19 mouse cellular contexts compared by ENCODE assay signal in the genomic region with DNA sequence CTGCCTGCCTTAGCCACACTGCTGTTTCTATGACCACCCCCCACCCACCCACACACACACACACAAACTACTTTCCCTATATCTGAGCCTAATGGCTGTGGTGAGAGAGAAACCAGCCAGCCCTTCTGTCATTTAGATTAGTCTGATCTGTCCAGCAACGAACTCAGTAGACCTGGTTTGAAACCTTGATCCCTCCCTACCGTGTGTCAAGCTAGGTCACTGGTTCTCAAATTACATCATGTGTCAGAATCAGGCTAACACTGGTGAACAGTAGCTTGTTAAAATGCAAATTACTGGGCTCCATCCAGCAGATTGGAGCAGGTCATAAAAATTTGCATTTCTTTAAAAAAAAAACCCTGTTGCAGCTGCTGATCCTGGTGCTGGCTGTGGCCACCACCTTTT. TPM values are rescaled to one million over a fixed set of nuclear protein-coding genes. Genes with fewer than 3 reads are reported as not detected.
DNase-seq lines count a peak whose midpoint lies in the region; ATAC-seq lines count a peak whose summit lies in the region.
"Had no signal": no experiment of that assay in that cellular context is flagged by ENCODE, and none has a peak within 500 bp of the region (broad histone marks: within the 10 kb centered on the region; RNA-seq: fewer than 3 reads in every experiment).

No protein-coding gene starts in this region.

- peak; percentile 9 for DNase-seq in embryonic facial prominence, embryonic 11.5 days (ENCODE audit: low spot score)
- DNase-seq in embryonic facial prominence, embryonic 10.5 days (ENCODE audit: low spot score): no peak
- peak; percentile 25 for DNase-seq in limb, embryonic 11.5 days (ENCODE audit: low spot score)
- no peak for DNase-seq in limb, embryonic 10.5 days (ENCODE audit: low spot score)
- DNase-seq in ZHBTc4 (ENCODE audit: low read depth, low spot score): peak; percentile 89
- peak; percentile 22 for DNase-seq in hindlimb bud, embryonic 11.5 days (ENCODE audit: extremely low spot score, low read depth, low spot score)
- no peak for DNase-seq in layer of hippocampus, postnatal 36 days
- DNase-seq in layer of hippocampus, postnatal 10 days (ENCODE audit: low spot score in 2 of 2): no peak
- DNase-seq: adrenal gland, postnatal 36 days; cerebellum, postnatal 25 days; lung, embryonic 14.5 days; thymus, postnatal 36 days had no signal

- ATAC-seq in embryonic facial prominence, embryonic 11.5 days (replicated peaks; ENCODE audit: insufficient number of reproducible peaks, low FRiP score, low TSS enrichment, low read depth): no peak
- no peak for ATAC-seq in limb, embryonic 11.5 days (ENCODE audit: insufficient number of reproducible peaks, low FRiP score, low TSS enrichment, low read depth)

- WGBS in embryonic facial prominence, embryonic 11.5 days: 3% methylated on average over 2 of the region's 2 CpGs
- WGBS in embryonic facial prominence, embryonic 10.5 days: 8% methylated on average over 2 of the region's 2 CpGs
- 1% methylated on average over 2 of the region's 2 CpGs for WGBS in limb, embryonic 11.5 days
- 2% methylated on average over 2 of the region's 2 CpGs for WGBS in limb, embryonic 10.5 days

- no peak overlapping the region for H3K9ac ChIP-seq in embryonic facial prominence, embryonic 11.5 days (replicated peaks; ENCODE audit: low read length)
- H3K9ac ChIP-seq in limb, embryonic 11.5 days (ENCODE audit: low read length): no peak overlapping the region
- H3K9ac ChIP-seq: heart, embryonic 13.5 days; hindbrain, embryonic 14.5 days; lung, embryonic 14.5 days had no signal

- H3K4me1 ChIP-seq in embryonic facial prominence, embryonic 11.5 days (ENCODE audit: control insufficient read depth, insufficient read depth, low read length): no peaks in the 10 kb centered on the region
- peaks cover 22% of the 10 kb centered on the region for H3K4me1 ChIP-seq in embryonic facial prominence, embryonic 10.5 days
- no peaks in the 10 kb centered on the region for H3K4me1 ChIP-seq in limb, embryonic 11.5 days (ENCODE audit: control insufficient read depth, insufficient read depth, low read length)
- H3K4me1 ChIP-seq in limb, embryonic 10.5 days: peaks cover 20% of the 10 kb centered on the region
- H3K4me1 ChIP-seq: heart, embryonic 13.5 days had no signal

- no peak overlapping the region for H3K4me3 ChIP-seq in embryonic facial prominence, embryonic 11.5 days (ENCODE audit: low read depth, low read length)
- H3K4me3 ChIP-seq in embryonic facial prominence, embryonic 10.5 days: no peak overlapping the region
- no peak overlapping the region for H3K4me3 ChIP-seq in limb, embryonic 11.5 days (ENCODE audit: low read depth, low read length)
- no peak overlapping the region for H3K4me3 ChIP-seq in limb, embryonic 10.5 days
- H3K4me3 ChIP-seq: heart, embryonic 13.5 days had no signal

- H3K27ac ChIP-seq in embryonic facial prominence, embryonic 11.5 days (replicated peaks; ENCODE audit: low read depth, low read length): no peak overlapping the region
- H3K27ac ChIP-seq in embryonic facial prominence, embryonic 10.5 days (replicated peaks): no peak overlapping the region
- H3K27ac ChIP-seq in limb, embryonic 11.5 days (replicated peaks; ENCODE audit: low read depth, low read length): no peak overlapping the region
- no peak overlapping the region for H3K27ac ChIP-seq in limb, embryonic 10.5 days
- H3K27ac ChIP-seq: heart, embryonic 13.5 days; hindbrain, embryonic 14.5 days; stomach, postnatal 0 days had no signal

- no peaks in the 10 kb centered on the region for H3K9me3 ChIP-seq in embryonic facial prominence, embryonic 11.5 days (replicated peaks; ENCODE audit: control insufficient read depth, low read length)
- no peaks in the 10 kb centered on the region for H3K9me3 ChIP-seq in embryonic facial prominence, embryonic 10.5 days
- no peaks in the 10 kb centered on the region for H3K9me3 ChIP-seq in limb, embryonic 11.5 days (ENCODE audit: control insufficient read depth, low read length)
- H3K9me3 ChIP-seq in limb, embryonic 10.5 days (replicated peaks): no peaks in the 10 kb centered on the region
- H3K9me3 ChIP-seq: G1E; heart, embryonic 13.5 days had no signal

- H3K4me2 ChIP-seq in embryonic facial prominence, embryonic 11.5 days (ENCODE audit: low read depth, low read length): no peak overlapping the region
- no peak overlapping the region for H3K4me2 ChIP-seq in limb, embryonic 11.5 days (ENCODE audit: low read depth, severe bottlenecking)
- H3K4me2 ChIP-seq: heart, embryonic 13.5 days; hindbrain, embryonic 14.5 days; lung, embryonic 14.5 days had no signal

- H3K36me3 ChIP-seq in embryonic facial prominence, embryonic 11.5 days (replicated peaks; ENCODE audit: control insufficient read depth, insufficient read depth, low read depth, low read length): no peaks in the 10 kb centered on the region
- H3K36me3 ChIP-seq in embryonic facial prominence, embryonic 10.5 days (replicated peaks): no peaks in the 10 kb centered on the region
- no peaks in the 10 kb centered on the region for H3K36me3 ChIP-seq in limb, embryonic 11.5 days (ENCODE audit: control insufficient read depth, insufficient read depth, low read length)
- H3K36me3 ChIP-seq in limb, embryonic 10.5 days: no peaks in the 10 kb centered on the region
- H3K36me3 ChIP-seq: G1E; heart, embryonic 13.5 days had no signal

- no peaks in the 10 kb centered on the region for H3K27me3 ChIP-seq in embryonic facial prominence, embryonic 11.5 days (ENCODE audit: control insufficient read depth, insufficient read depth, low read length)
- H3K27me3 ChIP-seq in embryonic facial prominence, embryonic 10.5 days (replicated peaks; ENCODE audit: low read depth, poor library complexity, severe bottlenecking): no peaks in the 10 kb centered on the region
- H3K27me3 ChIP-seq in limb, embryonic 11.5 days (ENCODE audit: control insufficient read depth, insufficient read depth, low read length): no peaks in the 10 kb centered on the region
- H3K27me3 ChIP-seq in limb, embryonic 10.5 days (ENCODE audit: low read depth, poor library complexity, severe bottlenecking): no peaks in the 10 kb centered on the region
- H3K27me3 ChIP-seq: heart, embryonic 13.5 days had no signal

RNA-seq across cellular contexts. Expression of a gene that starts 43.3 kb away (rescaled TPM):
- 1.4 and 1.5 TPM in 2 replicates for polyA plus RNA-seq in embryonic facial prominence, embryonic 11.5 days (2014; fragmentation: Nextera tagmentation; extraction: Ambion mirVana)
- 0.21 and 0.46 TPM in 2 replicates for polyA plus RNA-seq in embryonic facial prominence, embryonic 10.5 days (2016; fragmentation: Nextera tagmentation; extraction: Ambion mirVana)
- 0.14 TPM in 1 of 2 replicates, not detected in the other for polyA plus RNA-seq in limb, embryonic 11.5 days (2014; fragmentation: Nextera tagmentation; extraction: Ambion mirVana)
- polyA plus RNA-seq in limb, embryonic 10.5 days (2016; fragmentation: Nextera tagmentation; extraction: Ambion mirVana): not detected in 2 replicates
- 100 to 1,000 TPM; 111 to 124 TPM for total RNA-seq in layer of hippocampus, postnatal 36 days (2021)
- total RNA-seq in layer of hippocampus, postnatal 10 days (2021): 100 to 1,000 TPM; 186 to 200 TPM
- total RNA-seq: G1E; liver, adult 2 months; megakaryocyte progenitor cell, adult 5-6 weeks had no signal
- polyA plus RNA-seq: G1E; gonadal fat pad, adult 2 months; heart, embryonic 13.5 days; liver, adult 2 months; lung, embryonic 14.5 days had no signal

Comparison
In these comparisons a context has a peak if more than half of its experiments do, and no peak if none do; other contexts are left out.
1. DNase-seq: peak in embryonic facial prominence, embryonic 11.5 days (single experiment), limb, embryonic 11.5 days (single experiment), ZHBTc4 (single experiment) and hindlimb bud, embryonic 11.5 days (single experiment); none in embryonic facial prominence, embryonic 10.5 days (single experiment), limb, embryonic 10.5 days (single experiment), layer of hippocampus, postnatal 36 days (0 of 2) and layer of hippocampus, postnatal 10 days (0 of 2).